Mouse (Mus musculus): ENCODE data around the gene Aurka. TPM values are rescaled to one million over a fixed set of nuclear protein-coding genes. Genes with fewer than 3 reads are reported as not detected.
A peak's percentile ranks its signal among the peaks of the same experiment; 100 is the strongest.

Gene Aurka
- total and polyA plus RNA-seq, 3 experiments, result 0.42 to 0.53 (median 0.45) TPM

GRCm38 (mm10) chr2:172355833-172356232 lies 14.5 kb downstream of the Aurka start:
- Histone ChIP-seq H3K79me2 (replicated peaks; ENCODE audit: control insufficient read depth, insufficient read depth, low read length) (no peaks in the 10 kb centered on the region), H3K4me3 (no peak overlapping the region), H3K9ac (ENCODE audit: low read depth, low read length) (no peak overlapping the region), H3K4me1 (ENCODE audit: control insufficient read depth, insufficient read depth, low read length) (no peaks in the 10 kb centered on the region), H3K27ac (no peak overlapping the region), H3K27me3 (ENCODE audit: control insufficient read depth, insufficient read depth, low read length) (no peaks in the 10 kb centered on the region), H3K36me3 (ENCODE audit: control insufficient read depth, insufficient read depth, low read length) (no peaks in the 10 kb centered on the region)
- DNase-seq, result no peak
- intact Hi-C loops (cut with DNase I), result no loop called here
- TF ChIP-seq EP300 (IDR thresholded peaks at IDR 0.05; ENCODE audit: insufficient read depth, low read depth, low read length) (no peak), POLR2A (IDR thresholded peaks at IDR 0.05; ENCODE audit: insufficient read depth, low read depth, low read length) (no peak), CTCF (IDR thresholded peaks at IDR 0.05) (no peak)
- 77% methylated on average over 5 of the region's 5 CpGs for whole genome bisulfite sequencing

- Histone ChIP-seq H3K4me1 (ENCODE audit: control insufficient read depth, insufficient read depth, low read length) (no peaks in the 10 kb centered on the region), H3K9ac (ENCODE audit: low read depth, low read length) (no peak overlapping the region), H3K36me3 (ENCODE audit: control insufficient read depth, insufficient read depth, low read length) (no peaks in the 10 kb centered on the region), H3K27ac (no peak overlapping the region), H3K27me3 (ENCODE audit: control insufficient read depth, insufficient read depth, low read length) (no peaks in the 10 kb centered on the region), H3K79me2 (replicated peaks; ENCODE audit: control insufficient read depth, insufficient read depth, low read length) (no peaks in the 10 kb centered on the region), H3K4me3 (no peak overlapping the region)
- intact Hi-C loops (cut with DNase I), result no loop called here
- WGBS, result 85% methylated on average over 9 of the region's 9 CpGs
- DNase-seq, result no peak
- TF ChIP-seq CTCF (IDR thresholded peaks at IDR 0.05) (no peak), EP300 (IDR thresholded peaks at IDR 0.05; ENCODE audit: insufficient read depth, low read depth, low read length) (no peak), POLR2A (IDR thresholded peaks at IDR 0.05; ENCODE audit: insufficient read depth, low read depth, low read length) (no peak)
These were observed 15.6 kb downstream of the Aurka start for GRCm38 (mm10) chr2:172354761-172355160.

DNA sequence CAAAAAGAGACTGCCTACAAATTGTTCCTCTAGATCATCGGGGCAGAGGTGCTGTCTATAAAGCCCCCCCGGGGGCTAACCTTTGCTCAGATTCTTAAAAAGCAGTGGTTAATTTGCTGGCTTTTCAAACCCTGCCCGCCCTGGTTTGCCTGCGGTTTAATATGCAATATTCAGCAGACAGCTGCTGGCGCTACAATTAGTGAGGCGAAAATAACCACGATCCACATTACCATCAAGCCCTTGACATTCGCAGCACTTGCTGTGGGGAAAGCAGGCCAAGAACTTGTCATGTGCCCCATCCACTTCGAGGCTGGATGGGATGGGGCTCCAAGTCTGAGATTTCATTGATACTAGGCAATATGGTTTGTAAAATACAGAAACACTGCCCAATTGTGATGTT lies 17.1 kb downstream of the Aurka start:
- DNase-seq, result no peak

DNA sequence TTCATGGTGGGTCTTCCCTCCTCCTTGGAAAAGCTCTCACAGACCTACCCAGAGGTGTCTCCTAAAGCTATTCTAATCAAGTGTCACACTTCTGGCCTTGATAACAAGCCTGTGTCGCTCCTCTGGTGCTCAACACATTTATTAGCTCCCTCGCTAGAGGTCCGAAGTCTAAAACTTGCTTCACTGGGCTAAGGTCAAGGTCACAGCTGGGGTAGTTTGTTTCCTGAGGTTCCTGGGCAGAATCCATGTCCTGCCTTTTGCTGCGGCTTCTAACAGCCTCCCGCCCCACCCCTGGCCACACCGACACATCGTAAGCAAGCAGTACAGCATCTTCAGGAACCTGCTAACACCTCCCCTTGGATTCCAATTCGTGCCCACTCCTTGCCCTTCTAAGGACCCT lies 19.6 kb downstream of the Aurka start:
- no peak for DNase-seq
- no peak overlapping the region for H3K9ac ChIP-seq (ENCODE audit: low read depth, low read length)
- intact Hi-C loops (cut with DNase I), result no loop called here
- TF ChIP-seq EP300 (IDR thresholded peaks at IDR 0.05; ENCODE audit: insufficient read depth, low read depth, low read length) (no peak), CTCF (IDR thresholded peaks at IDR 0.05) (no peak), POLR2A (IDR thresholded peaks at IDR 0.05; ENCODE audit: insufficient read depth, low read depth, low read length) (no peak)
- no peak overlapping the region for H3K27ac ChIP-seq
- no peaks in the 10 kb centered on the region for H3K27me3 ChIP-seq (ENCODE audit: control insufficient read depth, insufficient read depth, low read length)
- no peak overlapping the region for H3K4me3 ChIP-seq
- H3K36me3 ChIP-seq (ENCODE audit: control insufficient read depth, insufficient read depth, low read length), result no peaks in the 10 kb centered on the region
- WGBS, result 82% methylated on average over 8 of the region's 8 CpGs
- H3K79me2 ChIP-seq (replicated peaks; ENCODE audit: control insufficient read depth, insufficient read depth, low read length), result no peaks in the 10 kb centered on the region
- H3K4me1 ChIP-seq (ENCODE audit: control insufficient read depth, insufficient read depth, low read length), result peaks cover 1% of the 10 kb centered on the region

More for the DNA sequence above, 17.1 kb downstream of the Aurka start:
- H3K79me2 ChIP-seq (replicated peaks; ENCODE audit: control insufficient read depth, insufficient read depth, low read length), result no peaks in the 10 kb centered on the region
- H3K27ac ChIP-seq, result no peak overlapping the region
- H3K27me3 ChIP-seq (ENCODE audit: control insufficient read depth, insufficient read depth, low read length), result no peaks in the 10 kb centered on the region
- H3K4me1 ChIP-seq (ENCODE audit: control insufficient read depth, insufficient read depth, low read length), result no peaks in the 10 kb centered on the region
- intact Hi-C loops (cut with DNase I), result no loop called here
- no peak overlapping the region for H3K9ac ChIP-seq (ENCODE audit: low read depth, low read length)
- no peak for TF ChIP-seq POLR2A (IDR thresholded peaks at IDR 0.05; ENCODE audit: insufficient read depth, low read depth, low read length)
- TF ChIP-seq CTCF (IDR thresholded peaks at IDR 0.05), result no peak
- no peak for TF ChIP-seq EP300 (IDR thresholded peaks at IDR 0.05; ENCODE audit: insufficient read depth, low read depth, low read length)
- 68% methylated on average over 9 of the region's 9 CpGs for WGBS
- H3K4me3 ChIP-seq, result no peak overlapping the region
- H3K36me3 ChIP-seq (ENCODE audit: control insufficient read depth, insufficient read depth, low read length), result no peaks in the 10 kb centered on the region

GRCm38 (mm10) chr2:172349776-172350175 lies 20.6 kb downstream of the Aurka start:
- H3K36me3 ChIP-seq (ENCODE audit: control insufficient read depth, insufficient read depth, low read length), result no peaks in the 10 kb centered on the region
- no peak overlapping the region for H3K4me3 ChIP-seq
- intact Hi-C loops (cut with DNase I), result loop anchor here (10.0 kb wide), 1 partner anchor 95 kb away; the partner anchor contains the start of gene Rtf2
- 78% methylated on average over 14 of the region's 14 CpGs for WGBS
- H3K4me1 ChIP-seq (ENCODE audit: control insufficient read depth, insufficient read depth, low read length), result peaks cover 1% of the 10 kb centered on the region
- no peak overlapping the region for H3K27ac ChIP-seq
- H3K79me2 ChIP-seq (replicated peaks; ENCODE audit: control insufficient read depth, insufficient read depth, low read length), result no peaks in the 10 kb centered on the region
- no peak for DNase-seq
- TF ChIP-seq CTCF (IDR thresholded peaks at IDR 0.05) (no peak), POLR2A (IDR thresholded peaks at IDR 0.05; ENCODE audit: insufficient read depth, low read depth, low read length) (no peak), EP300 (IDR thresholded peaks at IDR 0.05; ENCODE audit: insufficient read depth, low read depth, low read length) (no peak)
- no peaks in the 10 kb centered on the region for H3K27me3 ChIP-seq (ENCODE audit: control insufficient read depth, insufficient read depth, low read length)
- no peak overlapping the region for H3K9ac ChIP-seq (ENCODE audit: low read depth, low read length)

GRCm38 (mm10) chr2:172348297-172348950 lies 21.9 kb downstream of the Aurka start:
- Histone ChIP-seq H3K4me3 (no peak overlapping the region), H3K27ac (no peak overlapping the region)

More at GRCm38 (mm10) chr2:172348297-172348950, 21.9 kb downstream of the Aurka start:
- TF ChIP-seq POLR2A (IDR thresholded peaks at IDR 0.05; ENCODE audit: insufficient read depth, low read depth, low read length), result no peak
- Histone ChIP-seq H3K79me2 (replicated peaks; ENCODE audit: control insufficient read depth, insufficient read depth, low read length) (no peaks in the 10 kb centered on the region), H3K36me3 (ENCODE audit: control insufficient read depth, insufficient read depth, low read length) (no peaks in the 10 kb centered on the region), H3K4me1 (ENCODE audit: control insufficient read depth, insufficient read depth, low read length) (peaks cover 1% of the 10 kb centered on the region), H3K27me3 (ENCODE audit: control insufficient read depth, insufficient read depth, low read length) (no peaks in the 10 kb centered on the region), H3K9ac (ENCODE audit: low read depth, low read length) (no peak overlapping the region)
- intact Hi-C loops (cut with DNase I), result loop anchor here (10.0 kb wide), 1 partner anchor 96 kb away; the partner anchor contains the start of gene Rtf2
- WGBS, result 46% methylated on average over 3 of the region's 3 CpGs
- peak in 1 of 2 experiments; percentile 33 for DNase-seq

All from heart, adult 2 months (tissue).